Mouse (Mus musculus) embryonic facial prominence, embryonic 12.5 days (tissue): ENCODE results near the gene Wasf2. TPM values are rescaled to one million over a fixed set of nuclear protein-coding genes. Genes with fewer than 3 reads are reported as not detected.

Source experiments
- ATAC-seq: fragments of 200-750 bp; cut with Nextera tagmentation; 2 replicates; pipeline ENCODE4 v1.8.0; 2017; ENCODE audit not compliant: insufficient number of reproducible peaks, insufficient read depth, low FRiP score, low TSS enrichment
- H3K27ac ChIP-seq: fragments of 300-500 bp; sonication (generic); 2 replicates; pipeline ENCODE4 v1.5.1; 2016; ENCODE audit warnings: mild to moderate bottlenecking
- H3K27me3 ChIP-seq: fragments of 300-500 bp; sonication (generic); 2 replicates; pipeline ENCODE4 v1.6.1; 2016; ENCODE audit warnings: mild to moderate bottlenecking, moderate library complexity
- H3K36me3 ChIP-seq: fragments of 300-500 bp; sonication (generic); 2 replicates; pipeline ENCODE4 v1.6.1; 2016; ENCODE audit warnings: mild to moderate bottlenecking
- H3K4me1 ChIP-seq: fragments of 300-500 bp; sonication (generic); 2 replicates; pipeline ENCODE4 v1.6.1; 2016
- H3K4me2 ChIP-seq: fragments of 300-500 bp; sonication (generic); replicated peaks from 2 replicates; pipeline ENCODE4 v1.6.1; 2016; ENCODE audit warnings: mild to moderate bottlenecking, moderate library complexity
- H3K4me3 ChIP-seq: fragments of 300-500 bp; sonication (generic); 2 replicates; pipeline ENCODE4 v1.5.1; 2016; ENCODE audit warnings: mild to moderate bottlenecking
- H3K9ac ChIP-seq: fragments of 300-500 bp; sonication (generic); 2 replicates; pipeline ENCODE4 v1.6.1; 2016; ENCODE audit warnings: mild to moderate bottlenecking, moderate library complexity
- H3K9me3 ChIP-seq: fragments of 300-500 bp; sonication (generic); 2 replicates; pipeline ENCODE4 v1.6.1; 2016; ENCODE audit warnings: mild to moderate bottlenecking, moderate library complexity
- WGBS: fragments of 180-500 bp; shearing (Covaris S2); methylation state at CpG from one replicate; pipeline ENCODE4 v1.1.7; 2016; 5-methylcytosine and 5-hydroxymethylcytosine counted together
- polyA plus RNA-seq: library from polyadenylated mRNA; unstranded; fragments of >200 nt; fragmentation: Nextera tagmentation; extraction: Ambion mirVana; gene quantifications from 2 replicates; pipeline ENCODE4 v1.2.1, GENCODE M21; 2016

Gene Wasf2
- polyA plus RNA-seq, 1 experiment from 2014 or later, result 88.4 TPM

GRCm38 (mm10) chr4:133130890-133131741, 811 bp downstream of the Wasf2 start:
- ATAC-seq, result no peak
- 3% methylated on average over 17 of the region's 17 CpGs for WGBS
- H3K4me2 ChIP-seq, result peak overlapping the region; percentile 79
- peak overlapping the region; percentile 94 for H3K4me3 ChIP-seq
- peak overlapping the region; percentile 87 for H3K27ac ChIP-seq
- peaks cover 12% of the 10 kb centered on the region for H3K4me1 ChIP-seq
- H3K9me3 ChIP-seq, result no peaks in the 10 kb centered on the region
- peak overlapping the region; percentile 93 for H3K9ac ChIP-seq
- peaks cover 12% of the 10 kb centered on the region; the same call in 1 of the 2 replicates for H3K36me3 ChIP-seq
- no peaks in the 10 kb centered on the region for H3K27me3 ChIP-seq

GRCm38 (mm10) chr4:133132027-133132426, 1.7 kb downstream of the Wasf2 start:
- Histone ChIP-seq H3K4me2 (peak overlapping the region; percentile 79), H3K4me3 (peak overlapping the region; percentile 94), H3K27ac (peak overlapping the region; percentile 87), H3K9ac (peak overlapping the region; percentile 93), H3K27me3 (no peaks in the 10 kb centered on the region), H3K4me1 (peaks cover 12% of the 10 kb centered on the region), H3K9me3 (no peaks in the 10 kb centered on the region), H3K36me3 (peaks cover 12% of the 10 kb centered on the region; the same call in 1 of the 2 replicates)
- ATAC-seq, result no peak
- 18% methylated on average over 6 of the region's 6 CpGs for WGBS

GRCm38 (mm10) chr4:133136946-133137345, 6.6 kb downstream of the Wasf2 start:
- peaks cover 21% of the 10 kb centered on the region for H3K36me3 ChIP-seq
- 71% methylated on average over 1 of the region's 1 CpGs for WGBS
- H3K4me1 ChIP-seq, result 0 out of 2 replicates have a peak, but pooled peaks cover 3% of the 10 kb centered on the region
- no peak overlapping the region for H3K27ac ChIP-seq
- H3K27me3 ChIP-seq, result no peaks in the 10 kb centered on the region
- no peak overlapping the region for H3K4me2 ChIP-seq
- ATAC-seq, result no peak
- no peak overlapping the region for H3K9ac ChIP-seq
- peaks cover 4% of the 10 kb centered on the region; the same call in 1 of the 2 replicates for H3K9me3 ChIP-seq
- H3K4me3 ChIP-seq, result no peak overlapping the region

GRCm38 (mm10) chr4:133138971-133139370, 8.7 kb downstream of the Wasf2 start:
- H3K4me1 ChIP-seq, result no peaks in the 10 kb centered on the region
- no peak overlapping the region for H3K9ac ChIP-seq
- no peaks in the 10 kb centered on the region for H3K27me3 ChIP-seq
- no peak overlapping the region for H3K27ac ChIP-seq
- H3K4me3 ChIP-seq, result no peak overlapping the region
- 89% methylated on average over 4 of the region's 4 CpGs for WGBS
- no peak for ATAC-seq
- no peak overlapping the region for H3K4me2 ChIP-seq
- H3K9me3 ChIP-seq, result peaks cover 4% of the 10 kb centered on the region; the same call in 1 of the 2 replicates
- peaks cover 19% of the 10 kb centered on the region for H3K36me3 ChIP-seq

- Histone ChIP-seq H3K4me3 (no peak overlapping the region), H3K27ac (no peak overlapping the region), H3K9me3 (no peaks in the 10 kb centered on the region), H3K9ac (no peak overlapping the region), H3K4me2 (no peak overlapping the region), H3K27me3 (no peaks in the 10 kb centered on the region), H3K36me3 (no peaks in the 10 kb centered on the region), H3K4me1 (no peaks in the 10 kb centered on the region)
- 97% methylated on average over 5 of the region's 5 CpGs for WGBS
- ATAC-seq, result no peak
These were observed 24.7 kb downstream of the Wasf2 start for GRCm38 (mm10) chr4:133155006-133155405.

- ATAC-seq, result no peak
- H3K4me1 ChIP-seq, result no peaks in the 10 kb centered on the region
- H3K27ac ChIP-seq, result no peak overlapping the region
- H3K36me3 ChIP-seq, result no peaks in the 10 kb centered on the region
- H3K9me3 ChIP-seq, result no peaks in the 10 kb centered on the region
- no peak overlapping the region for H3K9ac ChIP-seq
- H3K4me2 ChIP-seq, result no peak overlapping the region
- no peaks in the 10 kb centered on the region for H3K27me3 ChIP-seq
- WGBS, result 91% methylated on average over 6 of the region's 6 CpGs
- H3K4me3 ChIP-seq, result no peak overlapping the region
These were observed 25.4 kb downstream of the Wasf2 start for GRCm38 (mm10) chr4:133155726-133156125.

- ATAC-seq, result no peak
- no peak overlapping the region for H3K4me3 ChIP-seq
- 68% methylated on average over 4 of the region's 4 CpGs for WGBS
These were observed 26.1 kb downstream of the Wasf2 start for GRCm38 (mm10) chr4:133156422-133156821.

GRCm38 (mm10) chr4:133156831-133157230, 26.5 kb downstream of the Wasf2 start:
- H3K4me2 ChIP-seq, result no peak overlapping the region
- no peak overlapping the region for H3K9ac ChIP-seq
- no peaks in the 10 kb centered on the region for H3K9me3 ChIP-seq
- H3K27me3 ChIP-seq, result no peaks in the 10 kb centered on the region
- 80% methylated on average over 10 of the region's 10 CpGs for WGBS
- H3K36me3 ChIP-seq, result no peaks in the 10 kb centered on the region
- no peak overlapping the region for H3K27ac ChIP-seq
- no peaks in the 10 kb centered on the region for H3K4me1 ChIP-seq
- no peak for ATAC-seq
- H3K4me3 ChIP-seq, result no peak overlapping the region

More at GRCm38 (mm10) chr4:133156422-133156821, 26.1 kb downstream of the Wasf2 start:
- H3K9me3 ChIP-seq, result no peaks in the 10 kb centered on the region
- H3K4me1 ChIP-seq, result no peaks in the 10 kb centered on the region
- no peak overlapping the region for H3K27ac ChIP-seq
- H3K9ac ChIP-seq, result no peak overlapping the region
- no peaks in the 10 kb centered on the region for H3K36me3 ChIP-seq
- no peak overlapping the region for H3K4me2 ChIP-seq
- no peaks in the 10 kb centered on the region for H3K27me3 ChIP-seq

GRCm38 (mm10) chr4:133159127-133159526, 28.8 kb downstream of the Wasf2 start:
- H3K4me2 ChIP-seq, result no peak overlapping the region
- no peaks in the 10 kb centered on the region for H3K27me3 ChIP-seq
- WGBS, result 77% methylated on average over 6 of the region's 6 CpGs
- no peak overlapping the region for H3K9ac ChIP-seq
- no peak overlapping the region for H3K4me3 ChIP-seq
- H3K36me3 ChIP-seq, result no peaks in the 10 kb centered on the region; the same call in 1 of the 2 replicates
- peak; percentile 10; the same call in 1 of the 2 replicates for ATAC-seq
- H3K9me3 ChIP-seq, result no peaks in the 10 kb centered on the region
- H3K4me1 ChIP-seq, result no peaks in the 10 kb centered on the region
- H3K27ac ChIP-seq, result 0 out of 2 replicates have a peak overlapping the region, but pooled peaks have one; percentile 23

- Histone ChIP-seq H3K4me3 (no peak overlapping the region), H3K36me3 (peaks cover 3% of the 10 kb centered on the region; the same call in 1 of the 2 replicates), H3K9me3 (no peaks in the 10 kb centered on the region), H3K4me1 (no peaks in the 10 kb centered on the region), H3K4me2 (no peak overlapping the region), H3K9ac (no peak overlapping the region), H3K27ac (no peak overlapping the region), H3K27me3 (no peaks in the 10 kb centered on the region)
- 75% methylated on average over 4 of the region's 4 CpGs for WGBS
- ATAC-seq, result no peak
These were observed 29.3 kb downstream of the Wasf2 start for GRCm38 (mm10) chr4:133159646-133160045.

GRCm38 (mm10) chr4:133160211-133160610, 29.9 kb downstream of the Wasf2 start:
- Histone ChIP-seq H3K4me2 (no peak overlapping the region), H3K36me3 (peaks cover 3% of the 10 kb centered on the region; the same call in 1 of the 2 replicates), H3K27me3 (no peaks in the 10 kb centered on the region), H3K27ac (no peak overlapping the region), H3K4me1 (no peaks in the 10 kb centered on the region), H3K9me3 (no peaks in the 10 kb centered on the region), H3K4me3 (no peak overlapping the region), H3K9ac (no peak overlapping the region)
- 69% methylated on average over 8 of the region's 8 CpGs for WGBS
- no peak for ATAC-seq

GRCm38 (mm10) chr4:133160821-133161220, 30.5 kb downstream of the Wasf2 start:
- H3K9me3 ChIP-seq, result no peaks in the 10 kb centered on the region
- H3K36me3 ChIP-seq, result peaks cover 3% of the 10 kb centered on the region; the same call in 1 of the 2 replicates
- no peak overlapping the region for H3K27ac ChIP-seq
- no peaks in the 10 kb centered on the region for H3K27me3 ChIP-seq
- no peak overlapping the region for H3K9ac ChIP-seq
- H3K4me2 ChIP-seq, result no peak overlapping the region
- H3K4me1 ChIP-seq, result no peaks in the 10 kb centered on the region
- 73% methylated on average over 4 of the region's 4 CpGs for WGBS
- H3K4me3 ChIP-seq, result no peak overlapping the region
- no peak for ATAC-seq
